Mouse (Mus musculus) embryonic facial prominence, embryonic 12.5 days (tissue): ENCODE results near the gene Prpf8. TPM values are rescaled to one million over a fixed set of nuclear protein-coding genes. Genes with fewer than 3 reads are reported as not detected.
A peak's percentile ranks its signal among the peaks of the same experiment; 100 is the strongest.

Experiments
- ATAC-seq: fragments of 200-750 bp; cut with Nextera tagmentation; 2 replicates; pipeline ENCODE4 v1.8.0; 2017; ENCODE audit not compliant: insufficient number of reproducible peaks, insufficient read depth, low FRiP score, low TSS enrichment
- H3K27ac ChIP-seq: fragments of 300-500 bp; sonication (generic); 2 replicates; pipeline ENCODE4 v1.5.1; 2016; ENCODE audit warnings: mild to moderate bottlenecking
- H3K27me3 ChIP-seq: fragments of 300-500 bp; sonication (generic); 2 replicates; pipeline ENCODE4 v1.6.1; 2016; ENCODE audit warnings: mild to moderate bottlenecking, moderate library complexity
- H3K36me3 ChIP-seq: fragments of 300-500 bp; sonication (generic); 2 replicates; pipeline ENCODE4 v1.6.1; 2016; ENCODE audit warnings: mild to moderate bottlenecking
- H3K4me1 ChIP-seq: fragments of 300-500 bp; sonication (generic); 2 replicates; pipeline ENCODE4 v1.6.1; 2016
- H3K4me2 ChIP-seq: fragments of 300-500 bp; sonication (generic); replicated peaks from 2 replicates; pipeline ENCODE4 v1.6.1; 2016; ENCODE audit warnings: mild to moderate bottlenecking, moderate library complexity
- H3K4me3 ChIP-seq: fragments of 300-500 bp; sonication (generic); 2 replicates; pipeline ENCODE4 v1.5.1; 2016; ENCODE audit warnings: mild to moderate bottlenecking
- H3K9ac ChIP-seq: fragments of 300-500 bp; sonication (generic); 2 replicates; pipeline ENCODE4 v1.6.1; 2016; ENCODE audit warnings: mild to moderate bottlenecking, moderate library complexity
- H3K9me3 ChIP-seq: fragments of 300-500 bp; sonication (generic); 2 replicates; pipeline ENCODE4 v1.6.1; 2016; ENCODE audit warnings: mild to moderate bottlenecking, moderate library complexity
- WGBS: fragments of 180-500 bp; shearing (Covaris S2); methylation state at CpG from one replicate; pipeline ENCODE4 v1.1.7; 2016; 5-methylcytosine and 5-hydroxymethylcytosine counted together
- polyA plus RNA-seq: library from polyadenylated mRNA; unstranded; fragments of >200 nt; fragmentation: Nextera tagmentation; extraction: Ambion mirVana; gene quantifications from 2 replicates; pipeline ENCODE4 v1.2.1, GENCODE M21; 2016

The Prpf8 gene
- polyA plus RNA-seq, 1 experiment from 2014 or later: 74.2 TPM

DNA sequence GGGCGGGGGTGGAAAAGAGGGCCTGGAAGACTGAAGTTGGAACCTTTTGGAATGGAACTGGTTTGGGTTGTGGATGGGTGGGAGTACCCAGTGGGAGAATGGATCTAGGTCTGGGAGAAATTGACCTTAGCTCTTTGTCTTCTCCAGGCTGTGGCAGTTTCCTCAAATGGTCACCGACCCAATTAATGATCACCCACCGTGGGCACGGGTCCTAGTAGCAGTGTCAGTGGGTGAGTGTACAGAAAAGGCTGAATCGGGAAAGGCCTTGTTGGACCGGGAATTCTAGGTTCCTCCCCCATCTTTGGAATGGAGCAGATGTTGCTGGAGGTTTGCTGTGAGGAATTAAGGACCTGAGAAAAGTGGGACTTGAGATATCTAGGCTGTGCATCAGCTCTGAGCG, 18.2 kb upstream of the Prpf8 start:
- Histone ChIP-seq H3K4me3 (peak overlapping the region; percentile 46), H3K4me1 (peaks cover 4% of the 10 kb centered on the region; the same call in 1 of the 2 replicates), H3K9ac (peak overlapping the region; percentile 63), H3K4me2 (peak overlapping the region; percentile 68), H3K27ac (no peak overlapping the region), H3K9me3 (no peaks in the 10 kb centered on the region), H3K27me3 (no peaks in the 10 kb centered on the region), H3K36me3 (0 out of 2 replicates have a peak, but pooled peaks cover 10% of the 10 kb centered on the region)
- ATAC-seq: no peak
- 67% methylated on average over 7 of the region's 7 CpGs for WGBS

DNA sequence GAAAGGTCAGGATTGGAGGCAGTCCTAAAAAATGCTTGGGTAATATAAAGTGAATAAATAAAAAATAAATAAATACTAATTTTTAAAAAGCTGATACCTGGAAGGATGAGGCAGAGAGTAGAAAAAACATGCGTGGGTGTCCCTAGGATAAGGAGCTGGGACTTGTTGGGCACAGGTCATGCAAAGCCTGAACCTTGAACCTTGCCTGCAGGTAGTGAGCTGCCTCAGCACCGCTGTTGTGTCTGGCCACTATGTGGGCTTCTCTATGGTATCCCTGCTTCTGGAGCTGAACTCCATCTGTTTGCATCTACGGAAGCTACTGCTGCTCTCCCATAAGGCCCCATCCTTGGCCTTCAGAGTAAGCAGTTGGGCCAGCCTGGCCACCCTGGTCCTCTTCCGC, 17.4 kb upstream of the Prpf8 start:
- no peak for ATAC-seq
- H3K9me3 ChIP-seq: no peaks in the 10 kb centered on the region
- no peak overlapping the region for H3K9ac ChIP-seq
- H3K27ac ChIP-seq: no peak overlapping the region
- H3K4me1 ChIP-seq: no peaks in the 10 kb centered on the region
- H3K4me3 ChIP-seq: no peak overlapping the region
- H3K36me3 ChIP-seq: 0 out of 2 replicates have a peak, but pooled peaks cover 10% of the 10 kb centered on the region
- 95% methylated on average over 4 of the region's 4 CpGs for WGBS
- H3K4me2 ChIP-seq: no peak overlapping the region
- no peaks in the 10 kb centered on the region for H3K27me3 ChIP-seq

DNA sequence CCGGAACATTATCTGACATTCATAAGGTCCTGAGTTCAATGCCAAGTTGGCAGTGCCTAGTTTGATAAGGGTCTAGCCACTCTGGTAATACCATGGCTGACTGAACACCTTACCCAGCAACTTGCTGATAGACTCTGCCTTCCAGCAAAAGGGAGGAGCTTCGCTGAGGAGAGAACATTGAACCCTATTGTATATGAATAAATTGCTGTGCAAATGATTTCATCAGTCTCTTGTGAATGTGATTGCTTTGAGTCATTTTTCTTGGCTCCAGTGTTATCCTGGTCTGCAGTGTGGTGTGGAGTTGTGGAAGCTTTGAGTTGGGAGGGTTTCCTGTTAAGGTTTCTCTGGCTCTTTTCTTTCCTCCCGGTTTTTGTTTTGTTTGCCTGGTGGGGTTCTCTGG, 15.9 kb upstream of the Prpf8 start:
- Histone ChIP-seq H3K36me3 (0 out of 2 replicates have a peak, but pooled peaks cover 4% of the 10 kb centered on the region), H3K27me3 (no peaks in the 10 kb centered on the region), H3K27ac (no peak overlapping the region), H3K4me1 (no peaks in the 10 kb centered on the region), H3K4me2 (no peak overlapping the region), H3K9ac (no peak overlapping the region), H3K4me3 (no peak overlapping the region), H3K9me3 (no peaks in the 10 kb centered on the region)
- WGBS: 74% methylated on average over 3 of the region's 3 CpGs
- no peak for ATAC-seq

DNA sequence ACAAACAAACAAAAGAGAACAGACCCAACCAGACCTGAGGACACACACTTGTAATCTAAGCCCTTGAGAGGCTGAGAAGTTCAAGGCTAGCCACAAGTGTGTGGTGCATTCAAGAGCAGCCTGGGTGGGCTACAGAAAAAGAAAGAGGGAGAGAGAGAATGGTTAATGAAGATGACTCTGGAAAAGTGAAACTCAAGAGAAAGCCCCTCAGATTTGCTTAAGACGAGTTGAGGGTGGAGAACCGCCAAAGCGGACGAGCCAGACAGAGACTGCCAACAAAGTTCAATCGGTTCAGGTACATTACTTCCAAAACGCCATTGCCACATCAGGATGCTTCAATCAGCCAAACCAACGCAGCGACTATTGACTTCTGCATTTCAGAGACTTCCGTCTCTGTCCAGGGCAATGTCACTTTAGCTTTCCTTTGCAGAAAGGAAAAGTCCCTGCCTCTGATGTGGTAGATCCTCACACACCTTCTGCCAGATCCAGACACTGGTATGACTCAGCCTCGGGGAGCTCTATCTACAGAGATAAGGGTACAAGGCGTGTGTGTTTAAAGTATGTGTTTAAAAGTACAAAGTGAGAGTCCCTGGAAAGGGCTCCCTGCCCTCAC, 14.0 kb upstream of the Prpf8 start:
- WGBS: 80% methylated on average over 11 of the region's 11 CpGs
- H3K9me3 ChIP-seq: no peaks in the 10 kb centered on the region

DNA sequence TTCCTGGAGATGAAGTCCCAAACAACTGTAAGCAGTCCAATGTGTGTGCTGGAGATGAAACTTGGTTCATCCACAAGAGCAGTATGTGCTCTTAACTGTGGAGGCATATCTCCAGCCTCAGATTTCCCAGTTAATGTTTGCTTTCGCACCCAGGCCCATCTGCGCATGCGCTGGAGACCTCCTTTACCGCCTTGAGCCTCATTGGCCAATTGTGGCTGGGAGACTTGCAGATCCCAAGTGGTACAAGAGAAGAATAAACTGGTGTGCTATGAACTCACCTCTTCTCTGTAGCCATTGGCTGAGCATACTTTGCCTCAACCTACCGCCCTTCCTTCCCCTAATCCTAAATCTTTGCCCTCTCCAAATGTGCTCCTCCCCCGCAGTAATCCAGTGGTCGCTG, 13.2 kb upstream of the Prpf8 start:
- H3K27ac ChIP-seq: no peak overlapping the region
- no peak overlapping the region for H3K9ac ChIP-seq
- no peaks in the 10 kb centered on the region for H3K4me1 ChIP-seq
- no peak overlapping the region for H3K4me2 ChIP-seq
- no peaks in the 10 kb centered on the region for H3K36me3 ChIP-seq
- H3K4me3 ChIP-seq: no peak overlapping the region
- 61% methylated on average over 7 of the region's 7 CpGs for WGBS
- no peak for ATAC-seq
- H3K9me3 ChIP-seq: no peaks in the 10 kb centered on the region
- H3K27me3 ChIP-seq: no peaks in the 10 kb centered on the region

More for the DNA sequence above, 14.0 kb upstream of the Prpf8 start:
- Histone ChIP-seq H3K36me3 (no peaks in the 10 kb centered on the region), H3K27me3 (no peaks in the 10 kb centered on the region), H3K4me2 (no peak overlapping the region), H3K27ac (no peak overlapping the region), H3K9ac (no peak overlapping the region), H3K4me1 (no peaks in the 10 kb centered on the region), H3K4me3 (no peak overlapping the region)
- no peak for ATAC-seq

DNA sequence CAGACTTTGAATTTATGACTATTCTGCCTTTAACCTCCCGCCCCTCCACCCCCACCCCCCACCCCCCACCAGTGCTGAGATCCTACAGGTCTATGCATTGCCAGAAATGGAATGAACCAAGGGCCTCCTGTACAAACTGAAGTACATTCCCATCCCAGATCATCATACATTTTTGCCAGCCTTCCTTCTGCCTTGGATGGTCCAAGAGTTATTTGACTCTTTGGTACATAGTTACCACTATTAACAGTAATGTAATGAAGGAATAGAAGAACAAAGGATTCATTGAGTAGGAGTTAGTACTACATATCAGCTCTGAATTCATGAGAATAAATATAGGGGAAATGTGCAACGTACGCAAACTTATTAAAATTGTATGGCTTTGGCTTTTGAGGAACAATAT, 424 bp upstream of the Prpf8 start:
- H3K36me3 ChIP-seq: peaks cover 19% of the 10 kb centered on the region
- WGBS: 21% methylated on average over 3 of the region's 3 CpGs
- peaks cover 8% of the 10 kb centered on the region for H3K4me1 ChIP-seq
- H3K9me3 ChIP-seq: no peaks in the 10 kb centered on the region
- no peaks in the 10 kb centered on the region for H3K27me3 ChIP-seq
- peak overlapping the region; percentile 26; the same call in 1 of the 2 replicates for H3K4me2 ChIP-seq
- no peak overlapping the region for H3K27ac ChIP-seq
- H3K9ac ChIP-seq: no peak overlapping the region
- H3K4me3 ChIP-seq: peak overlapping the region; percentile 88; the same call in 1 of the 2 replicates
- peak; percentile 48; the same call in 1 of the 2 replicates for ATAC-seq

DNA sequence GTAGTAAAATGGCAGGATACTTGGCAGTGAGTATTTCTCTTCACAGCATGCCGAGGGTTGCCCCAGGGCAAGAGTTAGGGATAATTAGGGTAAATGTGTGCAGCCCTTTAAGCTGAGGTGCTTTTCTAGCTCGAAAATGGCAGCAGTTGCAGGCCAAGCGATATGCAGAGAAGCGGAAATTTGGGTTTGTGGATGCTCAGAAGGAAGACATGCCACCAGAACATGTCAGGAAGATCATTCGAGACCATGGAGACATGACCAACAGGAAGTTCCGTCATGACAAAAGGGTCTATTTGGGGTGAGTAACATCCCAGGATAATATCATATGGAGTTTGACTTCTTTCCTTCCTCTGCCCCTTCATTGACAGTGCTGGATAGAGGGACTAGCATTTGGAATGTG, 880 bp downstream of the Prpf8 start:
- peaks cover 8% of the 10 kb centered on the region for H3K4me1 ChIP-seq
- peaks cover 32% of the 10 kb centered on the region for H3K36me3 ChIP-seq
- no peak overlapping the region for H3K27ac ChIP-seq
- no peak for ATAC-seq
- H3K9me3 ChIP-seq: no peaks in the 10 kb centered on the region
- H3K4me3 ChIP-seq: peak overlapping the region; percentile 88
- H3K27me3 ChIP-seq: no peaks in the 10 kb centered on the region
- 27% methylated on average over 6 of the region's 6 CpGs for WGBS
- H3K9ac ChIP-seq: peak overlapping the region; percentile 92
- peak overlapping the region; percentile 98 for H3K4me2 ChIP-seq

DNA sequence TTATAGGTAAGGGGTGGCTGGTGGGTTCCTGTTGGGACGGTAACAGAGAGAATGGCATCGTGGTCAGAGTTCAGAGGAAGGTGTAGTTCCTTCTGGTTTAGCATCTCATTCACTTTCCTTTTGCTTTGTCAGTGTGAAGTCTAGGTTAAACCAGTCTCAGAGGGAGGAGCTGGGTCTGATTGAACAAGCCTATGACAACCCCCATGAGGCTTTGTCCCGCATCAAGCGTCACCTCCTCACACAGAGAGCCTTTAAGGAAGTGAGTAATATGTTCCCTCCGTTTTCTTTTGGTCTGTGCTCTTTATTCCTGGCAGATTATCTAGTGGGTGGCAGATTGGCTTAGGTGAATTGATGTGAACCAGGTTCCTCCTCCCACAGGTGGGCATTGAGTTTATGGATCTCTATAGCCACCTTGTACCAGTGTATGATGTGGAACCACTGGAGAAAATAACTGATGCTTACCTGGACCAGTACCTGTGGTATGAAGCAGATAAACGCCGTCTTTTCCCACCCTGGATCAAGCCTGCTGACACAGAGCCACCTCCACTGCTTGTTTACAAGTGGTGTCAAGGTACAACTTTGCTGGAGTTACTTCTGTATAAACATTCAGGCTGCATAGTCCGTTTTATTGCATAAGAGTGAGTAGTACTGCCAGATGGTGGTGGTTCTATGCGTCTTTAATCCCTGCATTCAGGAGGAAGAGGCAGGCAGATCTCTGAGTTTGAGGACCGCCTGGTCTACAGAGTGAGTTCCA, 7.9 kb downstream of the Prpf8 start:
- Histone ChIP-seq H3K27me3 (no peaks in the 10 kb centered on the region), H3K36me3 (peaks cover 97% of the 10 kb centered on the region), H3K4me3 (no peak overlapping the region), H3K4me2 (no peak overlapping the region), H3K27ac (no peak overlapping the region), H3K9me3 (no peaks in the 10 kb centered on the region), H3K4me1 (no peaks in the 10 kb centered on the region), H3K9ac (no peak overlapping the region)
- WGBS: 96% methylated on average over 10 of the region's 10 CpGs
- no peak for ATAC-seq

DNA sequence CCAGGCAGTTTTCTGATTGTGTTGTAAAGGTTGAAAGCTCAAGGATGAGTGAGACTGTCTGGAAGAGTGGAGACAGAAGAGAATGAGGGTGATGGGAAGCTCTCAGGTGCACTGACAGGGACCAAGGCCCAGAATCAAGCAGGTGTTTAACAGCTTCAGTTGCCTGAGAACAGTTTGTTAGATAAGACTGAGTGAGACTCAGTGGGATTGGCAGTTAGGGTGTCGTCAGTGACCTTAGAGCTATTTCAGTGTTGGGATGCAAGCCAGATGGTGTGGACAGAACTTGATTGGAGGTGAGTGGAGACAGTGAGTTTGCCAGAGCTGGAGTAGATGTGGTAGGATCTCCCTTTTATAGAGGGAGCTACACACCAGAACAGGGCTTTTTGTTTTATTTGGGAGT, 11.5 kb downstream of the Prpf8 start:
- Histone ChIP-seq H3K4me1 (no peaks in the 10 kb centered on the region), H3K9ac (no peak overlapping the region), H3K27me3 (no peaks in the 10 kb centered on the region), H3K4me3 (no peak overlapping the region), H3K36me3 (peaks cover 97% of the 10 kb centered on the region), H3K4me2 (no peak overlapping the region), H3K9me3 (no peaks in the 10 kb centered on the region), H3K27ac (no peak overlapping the region)
- WGBS: 90% methylated on average over 1 of the region's 1 CpGs
- ATAC-seq: no peak

DNA sequence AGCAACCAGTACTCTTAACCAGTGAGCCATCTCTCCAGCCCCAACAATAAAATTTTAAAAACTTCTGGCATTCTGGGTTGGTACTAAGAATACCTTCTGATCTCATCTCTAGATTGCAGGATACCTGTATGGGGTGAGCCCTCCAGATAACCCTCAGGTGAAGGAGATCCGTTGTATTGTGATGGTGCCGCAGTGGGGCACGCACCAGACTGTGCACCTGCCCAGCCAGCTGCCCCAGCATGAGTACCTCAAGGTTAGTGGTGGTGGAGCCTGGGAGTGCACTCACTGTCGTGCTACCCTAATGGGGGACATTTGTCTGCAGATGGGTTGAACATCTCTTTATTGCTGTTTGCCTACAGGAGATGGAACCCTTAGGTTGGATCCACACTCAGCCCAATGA, 21.5 kb downstream of the Prpf8 start:
- H3K27me3 ChIP-seq: no peaks in the 10 kb centered on the region; the same call in 1 of the 2 replicates
- no peaks in the 10 kb centered on the region for H3K9me3 ChIP-seq
- H3K27ac ChIP-seq: no peak overlapping the region
- no peak overlapping the region for H3K4me3 ChIP-seq
- H3K36me3 ChIP-seq: peaks cover 55% of the 10 kb centered on the region
- no peak overlapping the region for H3K4me2 ChIP-seq
- no peak overlapping the region for H3K9ac ChIP-seq
- peaks cover 15% of the 10 kb centered on the region for H3K4me1 ChIP-seq
- ATAC-seq: no peak
- WGBS: 95% methylated on average over 4 of the region's 4 CpGs

DNA sequence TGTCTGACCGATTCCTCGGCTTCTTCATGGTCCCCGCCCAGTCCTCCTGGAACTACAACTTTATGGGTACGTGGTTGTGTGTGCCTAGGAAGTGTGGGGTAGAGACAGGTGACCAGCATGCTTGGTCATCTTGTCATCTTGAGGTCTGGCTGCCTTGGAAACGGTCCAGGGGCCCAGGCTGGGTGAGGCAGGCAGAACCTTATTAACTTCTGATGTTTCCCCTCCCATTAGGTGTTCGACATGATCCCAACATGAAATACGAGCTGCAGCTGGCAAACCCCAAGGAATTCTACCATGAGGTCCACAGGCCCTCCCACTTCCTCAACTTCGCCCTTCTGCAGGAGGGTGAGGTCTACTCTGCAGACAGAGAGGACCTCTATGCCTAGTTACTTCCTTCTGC, 22.3 kb downstream of the Prpf8 start:
- H3K9ac ChIP-seq: no peak overlapping the region
- no peaks in the 10 kb centered on the region for H3K9me3 ChIP-seq
- peaks cover 48% of the 10 kb centered on the region for H3K36me3 ChIP-seq
- ATAC-seq: no peak
- H3K27ac ChIP-seq: no peak overlapping the region
- 63% methylated on average over 8 of the region's 8 CpGs for WGBS
- H3K4me2 ChIP-seq: no peak overlapping the region
- no peaks in the 10 kb centered on the region; the same call in 1 of the 2 replicates for H3K27me3 ChIP-seq
- peaks cover 15% of the 10 kb centered on the region for H3K4me1 ChIP-seq
- H3K4me3 ChIP-seq: no peak overlapping the region
